20 mouse cellular contexts compared by ENCODE assay signal in the genomic region with DNA sequence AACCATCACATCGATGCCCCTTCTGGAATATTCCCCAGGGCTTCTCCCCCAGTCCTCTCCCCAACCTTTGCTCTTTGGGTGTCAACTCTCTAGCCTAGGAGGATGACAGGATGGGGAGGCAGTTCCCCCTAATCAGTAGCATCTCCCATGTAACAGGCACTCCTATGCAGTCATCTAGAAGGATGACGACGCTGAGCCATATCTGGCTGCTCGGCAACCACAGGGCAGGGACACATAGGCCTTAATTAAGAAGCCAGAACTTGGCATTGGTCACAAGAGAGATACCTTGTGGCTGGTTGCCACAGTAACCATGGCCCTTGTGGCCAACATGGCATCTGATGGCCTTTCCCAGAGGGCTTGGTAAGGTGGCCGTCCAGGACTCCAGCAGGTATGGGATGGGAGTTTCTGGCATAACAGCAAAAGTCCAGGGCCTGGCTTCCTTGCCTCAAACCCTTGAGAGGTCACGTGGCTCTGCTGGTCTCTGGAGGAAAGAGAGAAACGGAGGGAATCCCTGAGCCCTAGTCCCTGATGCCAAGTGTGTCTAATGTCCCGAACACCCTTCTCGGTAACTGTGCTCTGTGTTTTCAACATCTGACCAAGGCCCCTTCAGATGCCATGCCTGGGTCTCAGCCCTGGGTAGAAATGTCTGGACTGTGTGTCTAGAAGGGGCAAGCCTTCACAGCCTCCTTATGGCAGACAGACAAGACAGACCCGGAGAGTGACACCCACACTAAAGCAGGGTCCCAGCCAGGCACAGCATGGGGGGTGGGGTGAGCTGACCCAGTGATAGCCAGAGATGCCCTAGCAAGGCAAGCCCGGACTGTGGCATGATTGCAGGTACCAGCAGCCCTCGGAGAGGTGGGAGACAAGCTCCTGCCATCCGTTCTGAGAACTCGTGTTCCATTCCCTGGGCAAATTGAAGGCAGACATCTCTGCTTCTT. TPM values are rescaled to one million over a fixed set of nuclear protein-coding genes. Genes with fewer than 3 reads are reported as not detected.
DNase-seq lines count a peak whose midpoint lies in the region; ATAC-seq and TF ChIP-seq lines count a peak whose summit lies in the region.
"Had no signal": no experiment of that assay in that cellular context is flagged by ENCODE, and none has a peak within 500 bp of the region (broad histone marks: within the 10 kb centered on the region; RNA-seq: fewer than 3 reads in every experiment).

No protein-coding gene starts in this region.

- intact Hi-C loops in gastrocnemius, adult 2 months (cut with DNase I), result no loop called here

- peak overlapping the region; percentile 48; the same call in 1 of the 2 replicates for H3K27ac ChIP-seq in gastrocnemius, adult 2 months
- peak overlapping the region; percentile 23; the same call in 1 of the 2 replicates for H3K27ac ChIP-seq in midbrain, embryonic 10.5 days (replicated peaks)
- no peak overlapping the region for H3K27ac ChIP-seq in midbrain, embryonic 16.5 days (ENCODE audit: low read length)
- H3K27ac ChIP-seq in cerebellum, adult 2 months (ENCODE audit: insufficient read depth, low read length), result peak overlapping the region; percentile 25; the same call in 1 of the 2 replicates
- no peak overlapping the region for H3K27ac ChIP-seq in intestine, postnatal 0 days (ENCODE audit: low read depth, low read length)
- H3K27ac ChIP-seq: embryonic facial prominence, embryonic 13.5 days; forebrain, embryonic 10.5 days; hindbrain, embryonic 14.5 days; left cerebral cortex, adult 2 months; liver, embryonic 13.5 days had no signal

- ATAC-seq in midbrain, embryonic 16.5 days, result no peak
- no peak for ATAC-seq in intestine, postnatal 0 days

- no peak for TF ChIP-seq POLR2A in cerebellum, adult 2 months (IDR thresholded peaks at IDR 0.05; ENCODE audit: borderline replicate concordance, insufficient read depth, low read length)

- peak; percentile 16 for DNase-seq in gastrocnemius, adult 2 months
- DNase-seq in gastrocnemius, adult 18-20 months (ENCODE audit: low spot score), result no peak
- no peak for DNase-seq in midbrain, embryonic 10.5 days (ENCODE audit: low spot score)
- peak; percentile 61 to 76 for DNase-seq in cerebellum, adult 2 months
- peak; percentile 46 to 55 for DNase-seq in cerebellum, postnatal 14 days
- DNase-seq: kidney, adult 18-20 months; kidney, postnatal 10 days; liver, embryonic 13.5 days; right cerebral cortex, postnatal 4 days; thymus, postnatal 36 days had no signal

- WGBS in midbrain, embryonic 10.5 days, result 94% methylated on average over 14 of the region's 14 CpGs
- WGBS in midbrain, embryonic 16.5 days, result 86% methylated on average over 14 of the region's 14 CpGs
- WGBS in cerebellum, adult 2 months, result 16% methylated on average over 14 of the region's 14 CpGs
- 80% methylated on average over 14 of the region's 14 CpGs for WGBS in intestine, postnatal 0 days

- no peak overlapping the region for H3K9ac ChIP-seq in midbrain, embryonic 16.5 days (ENCODE audit: low read depth, low read length)
- H3K9ac ChIP-seq in intestine, postnatal 0 days (ENCODE audit: low read depth, low read length), result no peak overlapping the region
- H3K9ac ChIP-seq: embryonic facial prominence, embryonic 13.5 days; hindbrain, embryonic 14.5 days; liver, embryonic 13.5 days had no signal

- TF ChIP-seq CTCF in gastrocnemius, adult 2 months (IDR thresholded peaks at IDR 0.05), result no peak
- no peak for TF ChIP-seq CTCF in cerebellum, adult 2 months (IDR thresholded peaks at IDR 0.05; ENCODE audit: borderline replicate concordance, insufficient read depth, low read depth, low read length)
- no peak for TF ChIP-seq CTCF in intestine, postnatal 0 days (IDR thresholded peaks at IDR 0.05; ENCODE audit: low read depth)

- peaks cover 50% of the 10 kb centered on the region for H3K4me1 ChIP-seq in midbrain, embryonic 10.5 days
- H3K4me1 ChIP-seq in midbrain, embryonic 16.5 days (ENCODE audit: control insufficient read depth, insufficient read depth, low read length), result peaks cover 49% of the 10 kb centered on the region
- H3K4me1 ChIP-seq in cerebellum, adult 2 months (ENCODE audit: control insufficient read depth, insufficient read depth, low read length), result peaks cover 69% of the 10 kb centered on the region
- H3K4me1 ChIP-seq in intestine, postnatal 0 days (replicated peaks; ENCODE audit: control insufficient read depth, insufficient read depth, low read length), result 0 out of 2 replicates have a peak, but pooled peaks cover 2% of the 10 kb centered on the region

- no peaks in the 10 kb centered on the region for H3K27me3 ChIP-seq in midbrain, embryonic 10.5 days (ENCODE audit: low read depth, poor library complexity, severe bottlenecking)
- H3K27me3 ChIP-seq in midbrain, embryonic 16.5 days (ENCODE audit: control insufficient read depth, insufficient read depth, low read depth, low read length), result no peaks in the 10 kb centered on the region
- H3K27me3 ChIP-seq in cerebellum, adult 2 months (ENCODE audit: control insufficient read depth, insufficient read depth, low read length), result no peaks in the 10 kb centered on the region
- no peaks in the 10 kb centered on the region for H3K27me3 ChIP-seq in intestine, postnatal 0 days (replicated peaks; ENCODE audit: control insufficient read depth, insufficient read depth, low read length)
- H3K27me3 ChIP-seq: embryonic facial prominence, embryonic 13.5 days had no signal

- no peaks in the 10 kb centered on the region for H3K9me3 ChIP-seq in midbrain, embryonic 10.5 days (replicated peaks)
- H3K9me3 ChIP-seq in midbrain, embryonic 16.5 days (replicated peaks; ENCODE audit: control insufficient read depth, low read length, poor library complexity, severe bottlenecking), result no peaks in the 10 kb centered on the region
- H3K9me3 ChIP-seq in intestine, postnatal 0 days (ENCODE audit: control insufficient read depth), result no peaks in the 10 kb centered on the region
- H3K9me3 ChIP-seq: embryonic facial prominence, embryonic 13.5 days; forebrain, embryonic 10.5 days; liver, embryonic 13.5 days had no signal

- H3K4me2 ChIP-seq in midbrain, embryonic 16.5 days (ENCODE audit: low read length), result no peak overlapping the region
- no peak overlapping the region for H3K4me2 ChIP-seq in intestine, postnatal 0 days (replicated peaks; ENCODE audit: low read depth)
- H3K4me2 ChIP-seq: embryonic facial prominence, embryonic 13.5 days; liver, embryonic 13.5 days had no signal

- H3K4me3 ChIP-seq in gastrocnemius, adult 2 months, result no peak overlapping the region
- no peak overlapping the region for H3K4me3 ChIP-seq in midbrain, embryonic 10.5 days
- no peak overlapping the region for H3K4me3 ChIP-seq in midbrain, embryonic 16.5 days (ENCODE audit: low read depth, low read length)
- peak overlapping the region; percentile 17 for H3K4me3 ChIP-seq in cerebellum, adult 2 months (replicated peaks; ENCODE audit: insufficient read depth, low read depth, low read length)
- H3K4me3 ChIP-seq in intestine, postnatal 0 days (ENCODE audit: low read depth, low read length), result no peak overlapping the region
- H3K4me3 ChIP-seq: embryonic facial prominence, embryonic 13.5 days; forebrain, embryonic 10.5 days; left cerebral cortex, adult 2 months; liver, embryonic 13.5 days had no signal

- peaks cover 75% of the 10 kb centered on the region for H3K36me3 ChIP-seq in midbrain, embryonic 10.5 days
- peaks cover 16% of the 10 kb centered on the region for H3K36me3 ChIP-seq in midbrain, embryonic 16.5 days (ENCODE audit: control insufficient read depth, insufficient read depth, low read length)
- peaks cover 23% of the 10 kb centered on the region; the same call in 1 of the 2 replicates for H3K36me3 ChIP-seq in intestine, postnatal 0 days (ENCODE audit: control insufficient read depth, insufficient read depth)

RNA-seq across cellular contexts. Expression of a gene that starts 5.2 kb away (rescaled TPM):
- total RNA-seq in gastrocnemius, adult 2 months (2021), result 1 to 10 TPM; 2.3 to 2.6 TPM
- 1 to 10 TPM; 1.6 to 2.3 TPM for total RNA-seq in gastrocnemius, adult 18-20 months (2021)
- polyA plus RNA-seq in midbrain, embryonic 10.5 days (2016; fragmentation: Nextera tagmentation; extraction: Ambion mirVana), result 87.6 and 103 TPM in 2 replicates
- 182 and 188 TPM in 2 replicates for polyA plus RNA-seq in midbrain, embryonic 16.5 days (2015; fragmentation: Nextera tagmentation; extraction: Ambion mirVana)
- polyA plus RNA-seq in cerebellum, adult 2 months (2012; rRNA removed), result 126 and 137 TPM in 2 replicates
- 6.3 and 6.9 TPM in 2 replicates for polyA plus RNA-seq in intestine, postnatal 0 days (2015; fragmentation: Nextera tagmentation; extraction: Ambion mirVana)

RNA-seq across cellular contexts. Expression of a gene that starts 26.2 kb away (rescaled TPM):
- total RNA-seq in gastrocnemius, adult 2 months (2021), result not detected
- not detected for total RNA-seq in gastrocnemius, adult 18-20 months (2021)
- 0.02 and 0.07 TPM in 2 replicates for polyA plus RNA-seq in midbrain, embryonic 10.5 days (2016; fragmentation: Nextera tagmentation; extraction: Ambion mirVana)
- 0.21 and 0.29 TPM in 2 replicates for polyA plus RNA-seq in midbrain, embryonic 16.5 days (2015; fragmentation: Nextera tagmentation; extraction: Ambion mirVana)
- polyA plus RNA-seq in cerebellum, adult 2 months (2012; rRNA removed), result 2.7 and 3.0 TPM in 2 replicates
- polyA plus RNA-seq in intestine, postnatal 0 days (2015; fragmentation: Nextera tagmentation; extraction: Ambion mirVana), result 0.09 and 0.21 TPM in 2 replicates
- total RNA-seq: common myeloid progenitor, adult 5-6 weeks; granulocyte monocyte progenitor cell, adult 5-6 weeks; monocyte, adult 5-6 weeks had no signal
- polyA plus RNA-seq: limb, embryonic 11.5 days had no signal

RNA-seq across cellular contexts. Expression of a gene that starts 31.4 kb away (rescaled TPM):
- 10 to 100 TPM; 18.0 to 22.7 TPM for total RNA-seq in gastrocnemius, adult 2 months (2021)
- total RNA-seq in gastrocnemius, adult 18-20 months (2021), result 10 to 100 TPM; 21.3 to 23.0 TPM
- 35.1 and 39.2 TPM in 2 replicates for polyA plus RNA-seq in midbrain, embryonic 10.5 days (2016; fragmentation: Nextera tagmentation; extraction: Ambion mirVana)
- polyA plus RNA-seq in midbrain, embryonic 16.5 days (2015; fragmentation: Nextera tagmentation; extraction: Ambion mirVana), result 24.7 and 27.2 TPM in 2 replicates
- polyA plus RNA-seq in cerebellum, adult 2 months (2012; rRNA removed), result 32.6 and 34.9 TPM in 2 replicates
- polyA plus RNA-seq in intestine, postnatal 0 days (2015; fragmentation: Nextera tagmentation; extraction: Ambion mirVana), result 16.4 and 17.0 TPM in 2 replicates

RNA-seq across cellular contexts. Expression of a gene that starts 40.2 kb away (rescaled TPM):
- total RNA-seq in gastrocnemius, adult 2 months (2021), result 1 to 10 TPM; 1.1 to 1.2 TPM
- under 1 TPM; 0.47 to 0.82 TPM for total RNA-seq in gastrocnemius, adult 18-20 months (2021)
- polyA plus RNA-seq in midbrain, embryonic 10.5 days (2016; fragmentation: Nextera tagmentation; extraction: Ambion mirVana), result 0.77 and 1.9 TPM in 2 replicates
- 1.0 and 2.7 TPM in 2 replicates for polyA plus RNA-seq in midbrain, embryonic 16.5 days (2015; fragmentation: Nextera tagmentation; extraction: Ambion mirVana)
- polyA plus RNA-seq in cerebellum, adult 2 months (2012; rRNA removed), result 5.7 and 6.2 TPM in 2 replicates
- polyA plus RNA-seq in intestine, postnatal 0 days (2015; fragmentation: Nextera tagmentation; extraction: Ambion mirVana), result 0.26 and 0.33 TPM in 2 replicates

RNA-seq across cellular contexts. Expression of a gene that starts 59.9 kb away (rescaled TPM):
- total RNA-seq in gastrocnemius, adult 2 months (2021), result 1 to 10 TPM; 7.5 to 8.6 TPM
- 1 to 10 TPM; 4.2 to 6.5 TPM for total RNA-seq in gastrocnemius, adult 18-20 months (2021)
- 32.5 and 34.4 TPM in 2 replicates for polyA plus RNA-seq in midbrain, embryonic 10.5 days (2016; fragmentation: Nextera tagmentation; extraction: Ambion mirVana)
- polyA plus RNA-seq in midbrain, embryonic 16.5 days (2015; fragmentation: Nextera tagmentation; extraction: Ambion mirVana), result 34.8 and 37.9 TPM in 2 replicates
- polyA plus RNA-seq in cerebellum, adult 2 months (2012; rRNA removed), result 59.2 and 63.9 TPM in 2 replicates
- polyA plus RNA-seq in intestine, postnatal 0 days (2015; fragmentation: Nextera tagmentation; extraction: Ambion mirVana), result 5.6 and 6.7 TPM in 2 replicates

Comparison
In these comparisons a context has a peak if more than half of its experiments do, and no peak if none do; other contexts are left out.
1. DNase-seq: peak in gastrocnemius, adult 2 months (single experiment), cerebellum, adult 2 months (2 of 2) and cerebellum, postnatal 14 days (2 of 2); none in gastrocnemius, adult 18-20 months (single experiment) and midbrain, embryonic 10.5 days (single experiment).
2. H3K27ac ChIP-seq: peak in gastrocnemius, adult 2 months (single experiment), midbrain, embryonic 10.5 days (single experiment) and cerebellum, adult 2 months (single experiment); none in midbrain, embryonic 16.5 days (single experiment) and intestine, postnatal 0 days (single experiment).
3. RNA of a gene that starts 5.2 kb away (polyA plus RNA-seq): 182 to 188 TPM in midbrain, embryonic 16.5 days, 126 to 137 TPM in cerebellum, adult 2 months and 87.6 to 103 TPM in midbrain, embryonic 10.5 days; 6.3 to 6.9 TPM in intestine, postnatal 0 days; every median in the first group is over 10 times any median in the second.